Mouse (Mus musculus) layer of hippocampus, adult 11-12 months (tissue): ENCODE measurements around the gene Smap1.
A peak's percentile ranks its signal among the peaks of the same experiment; 100 is the strongest.

Source experiments
- DNase-seq: peaks from one replicate; pipeline ENCODE4 v3.0.0; 2022; ENCODE audit warnings: low spot score

Gene Smap1

GRCm38 (mm10) chr1:23920275-23920674 lies 1.8 kb downstream of the Smap1 start:
- DNase-seq: no peak

GRCm38 (mm10) chr1:23919086-23919485 lies 3.0 kb downstream of the Smap1 start:
- DNase-seq: no peak

- no peak for DNase-seq
Measured at GRCm38 (mm10) chr1:23915483-23915882, 6.6 kb downstream of the Smap1 start.

- no peak for DNase-seq
Measured at GRCm38 (mm10) chr1:23912988-23913387, 9.1 kb downstream of the Smap1 start.

- DNase-seq: no peak
Measured at GRCm38 (mm10) chr1:23906082-23906481, 16.0 kb downstream of the Smap1 start.

- no peak for DNase-seq
Measured at GRCm38 (mm10) chr1:23903340-23903739, 18.8 kb downstream of the Smap1 start.

- DNase-seq: no peak
Measured at GRCm38 (mm10) chr1:23902736-23903135, 19.4 kb downstream of the Smap1 start.

GRCm38 (mm10) chr1:23899647-23900020 lies 22.5 kb downstream of the Smap1 start:
- no peak for DNase-seq

- DNase-seq: no peak
Measured at GRCm38 (mm10) chr1:23899020-23899646, 23.0 kb downstream of the Smap1 start.

GRCm38 (mm10) chr1:23892072-23892471 lies 30.0 kb downstream of the Smap1 start:
- DNase-seq: no peak

GRCm38 (mm10) chr1:23884914-23885313 lies 37.2 kb downstream of the Smap1 start:
- no peak for DNase-seq

GRCm38 (mm10) chr1:23884087-23884668 lies 37.9 kb downstream of the Smap1 start:
- no peak for DNase-seq

GRCm38 (mm10) chr1:23882681-23883080 lies 39.4 kb downstream of the Smap1 start:
- DNase-seq: no peak

GRCm38 (mm10) chr1:23872194-23872593 lies 49.9 kb downstream of the Smap1 start:
- DNase-seq: no peak

- no peak for DNase-seq
Measured at GRCm38 (mm10) chr1:23867350-23867862, 54.7 kb downstream of the Smap1 start.

GRCm38 (mm10) chr1:23865566-23865965 lies 56.6 kb downstream of the Smap1 start:
- no peak for DNase-seq

- no peak for DNase-seq
Measured at GRCm38 (mm10) chr1:23860944-23861343, 61.2 kb downstream of the Smap1 start.

GRCm38 (mm10) chr1:23855623-23856022 lies 66.5 kb downstream of the Smap1 start:
- no peak for DNase-seq

- DNase-seq: peak; percentile 36
Measured at GRCm38 (mm10) chr1:23846044-23846680, 76.0 kb downstream of the Smap1 start.

- DNase-seq: no peak
Measured at GRCm38 (mm10) chr1:23845007-23845406, 77.1 kb downstream of the Smap1 start.

- DNase-seq: no peak
Measured at GRCm38 (mm10) chr1:23843790-23844189, 78.3 kb downstream of the Smap1 start.

GRCm38 (mm10) chr1:23842629-23843028 lies 79.5 kb downstream of the Smap1 start:
- DNase-seq: no peak

GRCm38 (mm10) chr1:23840924-23841323 lies 81.2 kb downstream of the Smap1 start:
- no peak for DNase-seq
